Mouse (Mus musculus) adrenal gland (tissue): Measurements from ENCODE around the gene Col4a1.

ENCODE experiments used
- intact Hi-C: fragments of 180-260 bp; cut with DNase I; formaldehyde crosslinking; loops from one replicate; pipeline ENCODE4 v1.15.1; 2025

The Col4a1 gene

GRCm38 (mm10) chr8:11304027-11304601, 8.5 kb downstream of the Col4a1 start:
- intact Hi-C loops: no loop called here

GRCm38 (mm10) chr8:11300436-11300835, 12.2 kb downstream of the Col4a1 start:
- intact Hi-C loops: no loop called here

GRCm38 (mm10) chr8:11299317-11299602, 13.4 kb downstream of the Col4a1 start:
- intact Hi-C loops: no loop called here

- intact Hi-C loops: no loop called here
Measured at GRCm38 (mm10) chr8:11298531-11299316, 13.9 kb downstream of the Col4a1 start.

GRCm38 (mm10) chr8:11297141-11297838, 15.3 kb downstream of the Col4a1 start:
- intact Hi-C loops: no loop called here

GRCm38 (mm10) chr8:11296282-11296943, 16.2 kb downstream of the Col4a1 start:
- intact Hi-C loops: no loop called here

GRCm38 (mm10) chr8:11292611-11293010, 20.0 kb downstream of the Col4a1 start:
- intact Hi-C loops: no loop called here

GRCm38 (mm10) chr8:11290533-11290932, 22.1 kb downstream of the Col4a1 start:
- intact Hi-C loops: no loop called here

- intact Hi-C loops: no loop called here
Measured at GRCm38 (mm10) chr8:11288286-11288685, 24.3 kb downstream of the Col4a1 start.

- intact Hi-C loops: no loop called here
Measured at GRCm38 (mm10) chr8:11287139-11287538, 25.5 kb downstream of the Col4a1 start.

GRCm38 (mm10) chr8:11285437-11285836, 27.2 kb downstream of the Col4a1 start:
- intact Hi-C loops: no loop called here

GRCm38 (mm10) chr8:11283217-11283616, 29.4 kb downstream of the Col4a1 start:
- intact Hi-C loops: no loop called here

GRCm38 (mm10) chr8:11282696-11283095, 29.9 kb downstream of the Col4a1 start:
- intact Hi-C loops: no loop called here

GRCm38 (mm10) chr8:11282139-11282538, 30.5 kb downstream of the Col4a1 start:
- intact Hi-C loops: no loop called here

GRCm38 (mm10) chr8:11280721-11281268, 31.8 kb downstream of the Col4a1 start:
- intact Hi-C loops: no loop called here

GRCm38 (mm10) chr8:11279296-11279826, 33.3 kb downstream of the Col4a1 start:
- intact Hi-C loops: no loop called here

GRCm38 (mm10) chr8:11278101-11278611, 34.5 kb downstream of the Col4a1 start:
- intact Hi-C loops: no loop called here

- intact Hi-C loops: no loop called here
Measured at GRCm38 (mm10) chr8:11277602-11278051, 35.0 kb downstream of the Col4a1 start.

- intact Hi-C loops: no loop called here
Measured at GRCm38 (mm10) chr8:11276286-11276685, 36.3 kb downstream of the Col4a1 start.

GRCm38 (mm10) chr8:11274415-11274814, 38.2 kb downstream of the Col4a1 start:
- intact Hi-C loops: no loop called here

GRCm38 (mm10) chr8:11273506-11274158, 39.0 kb downstream of the Col4a1 start:
- intact Hi-C loops: no loop called here
